Mouse (Mus musculus): ENCODE measurements at regions not wholly inside any gene's neighbourhood (a gene's known extent, or its start where the extent isn't known, plus 50 kb on each side); places are given as distances from the start of the nearest gene placed in this dataset.

DNA sequence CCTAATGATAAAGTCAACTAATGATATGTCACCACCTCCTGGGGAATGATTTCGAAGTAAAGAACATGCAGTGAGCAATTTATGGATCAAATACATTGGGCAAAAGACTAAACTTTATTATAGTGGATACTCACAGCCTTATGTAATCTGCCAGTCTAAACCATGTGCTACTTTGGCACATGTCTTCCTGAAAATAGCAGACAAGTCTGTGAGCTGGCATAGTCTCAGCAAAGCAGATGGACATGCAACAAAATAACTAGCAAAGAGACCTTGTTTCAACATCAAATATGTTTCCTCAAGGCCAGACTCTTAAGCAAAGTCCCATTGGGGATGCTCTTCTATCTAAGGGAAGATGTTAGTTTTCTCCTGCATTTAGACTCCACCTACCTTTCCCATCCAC is 797.3 kb downstream of the Kcnj3 start:
- no peak for TF ChIP-seq CTCF (conservative IDR thresholded peaks at IDR 0.05; ENCODE audit: insufficient read depth, insufficient read length, low read depth, low read length)
- TF ChIP-seq POLR2A (IDR thresholded peaks at IDR 0.05; ENCODE audit: low read depth, low read length), result no peak

Measured in kidney, adult 2 months (tissue).